Mouse (Mus musculus) olfactory bulb, adult 2 months (tissue): ENCODE measurements around the gene Gm3285. TPM values are rescaled to one million over a fixed set of nuclear protein-coding genes. Genes with fewer than 3 reads are reported as not detected.
A peak's percentile ranks its signal among the peaks of the same experiment; 100 is the strongest.

Source experiments
- H3K27ac ChIP-seq: fragments of 200-500 bp; 2 replicates; pipeline ENCODE4 v1.5.1; 2012; ENCODE audit warnings: low read depth, low read length; ENCODE audit not compliant: insufficient read depth
- H3K4me1 ChIP-seq: fragments of 200-500 bp; 2 replicates; pipeline ENCODE4 v1.6.1; 2012; ENCODE audit warnings: low read length; ENCODE audit not compliant: control insufficient read depth, insufficient read depth
- H3K4me3 ChIP-seq: fragments of 200-500 bp; 2 replicates; pipeline ENCODE4 v1.5.1; 2012; ENCODE audit warnings: mild to moderate bottlenecking, low read depth, low read length, moderate library complexity; ENCODE audit not compliant: insufficient read depth
- CTCF ChIP-seq: fragments of 200-500 bp; IDR thresholded peaks from 2 replicates; pipeline ENCODE4 v1.5.1; 2012; ENCODE audit warnings: low read depth, mild to moderate bottlenecking, low read length, moderate library complexity; ENCODE audit not compliant: insufficient read depth
- POLR2A ChIP-seq: fragments of 200-500 bp; IDR thresholded peaks from 2 replicates; pipeline ENCODE4 v1.6.1; 2012; ENCODE audit warnings: mild to moderate bottlenecking, low read depth, low read length, moderate library complexity; ENCODE audit not compliant: insufficient read depth
- WGBS: fragments of 180-500 bp; shearing (Covaris S2); methylation state at CpG from one replicate; pipeline ENCODE4 v1.1.7; 2018; 5-methylcytosine and 5-hydroxymethylcytosine counted together
- polyA plus RNA-seq: library from polyadenylated mRNA; stranded (reverse); fragments of >200 nt; gene quantifications from 2 replicates; pipeline ENCODE4 v1.2.4, GENCODE M21; 2012; ENCODE audit warnings: low replicate concordance; ENCODE audit not compliant: missing spikeins, insufficient read depth, insufficient read length

The Gm3285 gene
- polyA plus RNA-seq, 1 experiment = not detected

GRCm38 (mm10) chr10:77886007-77886747, 24.4 kb downstream of the Gm3285 start:
- 62% methylated on average over 12 of the region's 12 CpGs for WGBS
- no peak overlapping the region for H3K27ac ChIP-seq
- TF ChIP-seq POLR2A (no peak), CTCF (no peak)
- H3K4me1 ChIP-seq = no peaks in the 10 kb centered on the region
- H3K4me3 ChIP-seq = no peak overlapping the region

DNA sequence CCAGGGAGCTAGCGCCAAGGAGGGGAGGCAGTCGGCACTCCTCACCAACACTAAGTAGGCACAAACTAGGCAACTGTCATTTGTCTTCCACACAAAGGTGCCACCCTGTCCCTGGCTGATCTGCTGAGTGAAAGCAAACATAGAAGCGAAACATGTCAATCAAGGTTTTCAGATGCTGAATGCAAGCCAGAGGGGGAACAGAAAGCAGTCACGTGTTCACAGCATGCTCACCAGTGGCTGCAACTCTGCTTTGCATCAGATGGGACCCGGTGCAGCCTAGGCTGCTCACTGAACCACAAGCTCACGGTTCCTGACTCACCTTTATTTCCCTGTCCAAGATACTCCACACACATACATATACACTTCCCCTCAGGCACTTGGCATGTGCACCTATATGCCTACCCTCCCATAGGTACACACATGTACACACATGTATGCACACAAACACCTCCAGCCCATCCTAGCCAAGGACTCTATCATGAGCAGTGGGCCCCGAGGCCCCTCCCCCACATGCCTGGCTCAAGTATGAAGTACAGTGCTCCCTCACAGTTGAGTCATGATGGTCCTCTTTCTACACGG, 29.3 kb downstream of the Gm3285 start:
- WGBS = 76% methylated on average over 8 of the region's 8 CpGs
- H3K4me3 ChIP-seq = no peak overlapping the region
- no peak for TF ChIP-seq POLR2A
- H3K4me1 ChIP-seq = 0 out of 2 replicates have a peak, but pooled peaks cover 4% of the 10 kb centered on the region
- H3K27ac ChIP-seq = no peak overlapping the region

DNA sequence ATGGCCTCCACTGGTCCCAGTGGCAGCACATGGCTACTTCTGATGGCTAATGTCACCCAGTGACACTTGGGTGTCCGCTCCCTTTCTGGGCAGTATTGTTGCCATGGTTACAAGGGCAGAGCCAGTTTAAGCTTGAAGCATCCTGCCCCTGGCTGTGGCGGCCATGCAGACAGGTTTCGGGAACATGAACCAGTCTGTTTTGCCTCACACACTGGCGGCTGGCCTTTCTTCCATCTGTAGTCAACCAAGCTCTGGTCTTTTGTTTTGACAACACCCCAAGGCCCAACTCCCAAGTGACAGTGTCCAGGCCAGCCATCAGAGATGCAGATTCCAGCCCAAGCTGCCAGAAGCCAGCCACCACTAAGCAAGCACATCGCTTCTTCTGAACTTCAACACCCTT, 33.8 kb downstream of the Gm3285 start:
- Histone ChIP-seq H3K4me3 (no peak overlapping the region), H3K4me1 (0 out of 2 replicates have a peak, but pooled peaks cover 4% of the 10 kb centered on the region), H3K27ac (no peak overlapping the region)
- 77% methylated on average over 5 of the region's 5 CpGs for WGBS
- TF ChIP-seq POLR2A = no peak
- no peak for TF ChIP-seq CTCF

GRCm38 (mm10) chr10:77900126-77900525, 38.4 kb downstream of the Gm3285 start:
- WGBS = 71% methylated on average over 7 of the region's 7 CpGs
- TF ChIP-seq CTCF (no peak), POLR2A (no peak)
- Histone ChIP-seq H3K4me3 (no peak overlapping the region), H3K27ac (no peak overlapping the region), H3K4me1 (peaks cover 14% of the 10 kb centered on the region)

DNA sequence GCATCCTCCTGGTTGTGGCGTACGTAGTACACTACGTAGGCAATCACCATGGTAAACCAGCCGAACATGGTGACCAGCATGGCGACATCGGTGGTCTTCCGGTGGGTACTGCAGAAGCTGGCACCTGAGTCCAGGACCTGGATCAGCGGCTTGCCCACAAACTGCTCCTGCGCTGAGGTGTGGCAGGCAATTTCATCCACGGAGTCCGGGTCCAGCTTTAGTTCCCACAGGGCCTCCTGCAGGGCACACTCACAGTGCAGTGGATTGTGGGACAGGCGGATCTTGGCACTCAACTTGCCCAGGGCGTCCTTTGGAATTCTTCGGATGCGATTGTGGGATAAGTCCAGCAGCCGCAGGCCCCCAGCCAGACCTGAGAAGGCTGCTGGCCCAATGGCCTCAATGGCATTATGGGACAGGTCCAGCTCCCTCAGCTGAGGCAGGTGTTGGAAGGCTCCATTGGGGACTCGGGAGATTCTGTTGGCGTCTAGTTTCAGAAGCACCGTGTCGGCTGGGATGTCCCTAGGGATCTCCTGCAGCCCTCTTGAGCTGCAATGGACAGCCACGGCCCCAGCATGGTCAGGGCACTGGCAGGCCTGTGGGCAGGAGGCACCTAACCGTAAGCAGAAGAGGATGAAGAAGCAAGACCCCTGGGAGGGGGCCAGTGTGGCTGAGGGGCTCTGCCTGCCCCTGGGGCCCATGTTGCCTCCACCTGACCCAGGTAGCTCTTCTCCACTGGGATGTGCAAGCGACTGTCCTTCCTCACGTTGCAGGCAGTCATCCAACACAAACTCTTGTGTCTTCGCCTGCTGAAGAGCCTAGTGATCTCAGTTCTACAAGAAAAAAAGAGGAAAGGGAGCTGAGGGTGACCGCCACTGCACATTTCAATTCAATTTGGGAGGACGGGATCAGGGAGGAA, 39.4 kb downstream of the Gm3285 start:
- WGBS = 89% methylated on average over 27 of the region's 27 CpGs
- Histone ChIP-seq H3K27ac (no peak overlapping the region), H3K4me1 (peaks cover 14% of the 10 kb centered on the region), H3K4me3 (peak overlapping the region; percentile 53; the same call in 1 of the 2 replicates)
- no peak for TF ChIP-seq POLR2A
- TF ChIP-seq CTCF = no peak

DNA sequence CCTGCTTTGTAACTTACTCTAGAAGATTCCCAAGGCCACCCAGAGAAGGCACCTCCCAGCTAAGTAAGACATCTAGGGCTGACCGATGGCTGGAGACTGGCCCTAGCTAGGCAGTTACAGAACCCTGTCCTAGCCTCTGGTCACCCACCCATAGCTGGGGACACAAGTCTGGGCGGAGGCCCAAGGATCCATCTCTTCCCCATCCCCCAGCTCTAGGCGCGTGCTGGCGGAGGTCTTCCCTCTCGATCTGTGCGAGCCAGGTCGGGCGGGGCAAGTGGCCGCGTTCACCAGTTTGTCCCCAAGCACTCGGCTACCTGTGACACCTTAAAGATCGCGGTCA, 40.1 kb downstream of the Gm3285 start:
- H3K4me1 ChIP-seq = peaks cover 14% of the 10 kb centered on the region
- 6% methylated on average over 14 of the region's 14 CpGs for WGBS
- no peak overlapping the region for H3K27ac ChIP-seq
- peak overlapping the region; percentile 53 for H3K4me3 ChIP-seq
- no peak for TF ChIP-seq POLR2A
- no peak for TF ChIP-seq CTCF

DNA sequence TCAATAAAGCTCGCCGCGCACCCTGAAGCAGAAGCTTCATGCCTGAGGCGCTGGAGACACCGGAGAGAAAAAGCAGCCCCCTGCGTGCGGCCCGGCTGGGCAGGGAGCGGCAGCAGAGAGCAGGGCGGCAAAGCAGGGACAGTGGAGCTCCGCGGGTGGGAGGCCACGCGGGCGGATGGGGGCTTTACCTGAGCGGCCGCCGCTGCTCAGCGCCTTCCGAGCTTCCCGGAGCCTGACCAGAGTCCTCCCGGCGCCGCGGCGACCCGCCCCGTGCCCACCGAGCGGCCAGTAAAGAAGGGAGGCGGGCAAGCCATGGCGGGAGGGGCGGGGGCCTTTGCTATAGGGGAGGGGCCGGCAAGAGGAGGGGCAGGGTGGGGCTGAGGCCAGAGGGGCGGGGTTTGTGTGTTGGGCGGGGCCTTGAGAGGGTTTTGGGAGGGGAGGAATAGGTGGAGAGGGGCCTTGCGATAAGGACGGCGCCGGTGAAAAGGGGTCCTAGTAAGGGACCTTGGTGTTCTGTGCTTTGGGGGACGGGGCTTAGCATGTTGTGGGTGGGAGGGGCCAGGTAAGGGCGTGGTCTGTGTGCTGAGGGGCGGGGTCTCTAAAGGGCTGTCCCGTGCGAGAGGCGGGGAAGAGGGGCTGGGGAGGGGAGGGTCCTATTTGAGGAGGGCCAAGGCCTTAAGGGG, 40.6 kb downstream of the Gm3285 start, which contains the start of gene Lrrc3:
TSS of gene Lrrc3 (minus strand) at position 326 of the 683 bp plus-strand sequence.
- 1% methylated on average over 41 of the region's 46 CpGs for WGBS
- no peak within 1 kb of the TSS for H3K27ac ChIP-seq
- H3K4me1 ChIP-seq = peaks cover 14% of the 10 kb centered on the region
- TF ChIP-seq CTCF = no peak
- TF ChIP-seq POLR2A = no peak
- peak within 1 kb of the TSS; percentile 53 for H3K4me3 ChIP-seq

- peak overlapping the region; percentile 53 for H3K4me3 ChIP-seq
- peaks cover 14% of the 10 kb centered on the region for H3K4me1 ChIP-seq
- TF ChIP-seq POLR2A (no peak), CTCF (no peak)
- H3K27ac ChIP-seq = no peak overlapping the region
- 3% methylated on average over 35 of the region's 35 CpGs for WGBS
Measured at GRCm38 (mm10) chr10:77902894-77903715, 41.3 kb downstream of the Gm3285 start.

Other genes starting within 250 kb of the Gm3285 start
- not detected in 2 replicates for gene Ube2g2, start 239.7 kb upstream of the Gm3285 start, polyA plus RNA-seq
- gene Tspear, start 175.4 kb upstream of the Gm3285 start, polyA plus RNA-seq = not detected in 2 replicates
- not detected in 2 replicates for gene Gm19402, start 171.2 kb upstream of the Gm3285 start, polyA plus RNA-seq
- not detected in 2 replicates for gene Gm9508, start 164.7 kb upstream of the Gm3285 start, polyA plus RNA-seq
- not detected in 2 replicates for gene Gm10272, start 155.3 kb upstream of the Gm3285 start, polyA plus RNA-seq
- not detected in 2 replicates for gene Gm10024, start 150.5 kb upstream of the Gm3285 start, polyA plus RNA-seq
- gene Gm10142, start 146.2 kb upstream of the Gm3285 start, polyA plus RNA-seq = not detected in 2 replicates
- gene Krtap12-1, start 141.4 kb upstream of the Gm3285 start, polyA plus RNA-seq = not detected in 2 replicates
- not detected in 2 replicates for gene Gm10100, start 135.5 kb upstream of the Gm3285 start, polyA plus RNA-seq
- gene Gm18596, start 119.3 kb upstream of the Gm3285 start, polyA plus RNA-seq = not detected in 2 replicates
- not detected in 2 replicates for gene Gm9736, start 110.6 kb upstream of the Gm3285 start, polyA plus RNA-seq
- gene Gm3233, start 102.3 kb upstream of the Gm3285 start, polyA plus RNA-seq = not detected in 2 replicates
- gene Gm3238, start 90.7 kb upstream of the Gm3285 start, polyA plus RNA-seq = not detected in 2 replicates
- not detected in 2 replicates for gene Gm7138, start 85.0 kb upstream of the Gm3285 start, polyA plus RNA-seq
- gene Gm3250, start 79.4 kb upstream of the Gm3285 start, polyA plus RNA-seq = not detected in 2 replicates
- not detected in 2 replicates for gene Gm7137, start 73.8 kb upstream of the Gm3285 start, polyA plus RNA-seq
- gene Gm9639, start 66.9 kb upstream of the Gm3285 start, polyA plus RNA-seq = not detected in 2 replicates
- gene Gm19668, start 62.8 kb upstream of the Gm3285 start, polyA plus RNA-seq = not detected in 2 replicates
- gene Gm9507, start 50.1 kb upstream of the Gm3285 start, polyA plus RNA-seq = not detected in 2 replicates
- gene Gm2696, start 47.3 kb upstream of the Gm3285 start, polyA plus RNA-seq = not detected in 2 replicates
- gene Krtap10-4, start 34.9 kb upstream of the Gm3285 start, polyA plus RNA-seq = not detected in 2 replicates
- not detected in 2 replicates for gene Krtap10-10, start 26.0 kb upstream of the Gm3285 start, polyA plus RNA-seq
- gene Gm36176, start 15.2 kb upstream of the Gm3285 start, polyA plus RNA-seq = not detected in 2 replicates
- not detected in 2 replicates for gene Gm10318, start 9.1 kb upstream of the Gm3285 start, polyA plus RNA-seq
- gene Lrrc3, start 40.6 kb downstream of the Gm3285 start, polyA plus RNA-seq = not detected in 2 replicates
- not detected in 2 replicates for gene Trpm2, start 108.6 kb downstream of the Gm3285 start, polyA plus RNA-seq
- gene 1810043G02Rik, start 116.5 kb downstream of the Gm3285 start, polyA plus RNA-seq = not detected in 2 replicates
- not detected in 2 replicates for gene Pfkl, start 148.1 kb downstream of the Gm3285 start, polyA plus RNA-seq
- not detected in 2 replicates for gene Dnmt3l, start 180.0 kb downstream of the Gm3285 start, polyA plus RNA-seq
- not detected in 2 replicates for gene Aire, start 181.6 kb downstream of the Gm3285 start, polyA plus RNA-seq
- gene Icosl, start 207.3 kb downstream of the Gm3285 start, polyA plus RNA-seq = not detected in 2 replicates